Mouse (Mus musculus) MEL (cell line): Measurements from ENCODE around the gene Atf5. TPM values are rescaled to one million over a fixed set of nuclear protein-coding genes. Genes with fewer than 3 reads are reported as not detected.

ENCODE experiments used
- DNase-seq: peaks from one replicate; pipeline ENCODE4 v3.0.0; 2011; ENCODE audit warnings: low read depth, low spot score
- H3K27ac ChIP-seq: 2 replicates; pipeline ENCODE4 v1.5.1; 2012; ENCODE audit warnings: low read depth, mild to moderate bottlenecking, control low read depth, low read length, moderate library complexity; ENCODE audit not compliant: control insufficient read depth
- H3K27me3 ChIP-seq, 2 experiments: fragments of 150-350 bp in 1 of 2; sonication (generic) in 1 of 2; 2 replicates each; pipeline ENCODE4 v1.6.1; 2012; ENCODE audit warnings: low read length in 2 of 2, mild to moderate bottlenecking in 2 of 2, improper control_type of control experiment in 1 of 2, moderate library complexity in 1 of 2; ENCODE audit not compliant: insufficient read depth in 2 of 2, control insufficient read depth in 1 of 2
- H3K36me3 ChIP-seq, 2 experiments: 2 replicates each; pipeline ENCODE4 v1.6.1; 2012 to 2014; ENCODE audit warnings: low read length in 2 of 2, improper control_type of control experiment in 1 of 2, inconsistent platforms in 1 of 2, mild to moderate bottlenecking in 1 of 2; ENCODE audit not compliant: insufficient read depth in 2 of 2, control insufficient read depth in 1 of 2
- H3K4me1 ChIP-seq, 2 experiments: fragments of 150-350 bp in 1 of 2; sonication (generic) in 1 of 2; 2 replicates each; pipeline ENCODE4 v1.6.1; 2012; ENCODE audit warnings: low read length in 2 of 2, improper control_type of control experiment in 1 of 2, mild to moderate bottlenecking in 1 of 2; ENCODE audit not compliant: insufficient read depth in 2 of 2, control insufficient read depth in 1 of 2
- H3K4me3 ChIP-seq, 2 experiments: fragments of 150-350 bp in 1 of 2; sonication (generic) in 1 of 2; 2 replicates each; pipeline ENCODE4 v1.5.1; 2012; ENCODE audit warnings: low read depth in 2 of 2, low read length in 2 of 2, mild to moderate bottlenecking in 2 of 2, moderate library complexity in 2 of 2, control low read depth in 1 of 2, improper control_type of control experiment in 1 of 2; ENCODE audit not compliant: control insufficient read depth in 1 of 2, insufficient read depth in 1 of 2
- H3K79me2 ChIP-seq: 2 replicates; pipeline ENCODE4 v1.6.1; 2012; ENCODE audit warnings: mild to moderate bottlenecking, low read length, moderate library complexity; ENCODE audit not compliant: control insufficient read depth, poor library complexity, insufficient read depth
- H3K9ac ChIP-seq: 2 replicates; pipeline ENCODE4 v1.6.1; 2012; ENCODE audit warnings: low read depth, mild to moderate bottlenecking, control low read depth, low read length, moderate library complexity; ENCODE audit not compliant: control insufficient read depth, poor library complexity, severe bottlenecking
- H3K9me3 ChIP-seq: fragments of 150-350 bp; sonication (generic); replicated peaks from 2 replicates; pipeline ENCODE4 v1.6.1; 2012; ENCODE audit warnings: mild to moderate bottlenecking, low read length, improper control_type of control experiment, moderate library complexity; ENCODE audit not compliant: insufficient read depth
- BHLHE40 ChIP-seq: IDR thresholded peaks from 2 replicates; pipeline ENCODE4 v1.6.1; 2012; ENCODE audit warnings: low read depth, mild to moderate bottlenecking, inconsistent platforms, low read length, improper control_type of control experiment, borderline replicate concordance
- CTCF ChIP-seq, 3 experiments: IDR thresholded peaks in 2 of 3; conservative IDR thresholded peaks in 1 of 3; 2 replicates each; pipeline ENCODE4 v1.5.1; 2011 to 2012; ENCODE audit warnings: low read length in 3 of 3, low read depth in 2 of 3, mild to moderate bottlenecking in 2 of 3, improper control_type of control experiment in 1 of 3, inconsistent platforms in 1 of 3, mixed read lengths in 1 of 3, moderate library complexity in 1 of 3; ENCODE audit not compliant: control insufficient read depth in 1 of 3, insufficient read depth in 1 of 3, poor library complexity in 1 of 3, severe bottlenecking in 1 of 3
- E2F4 ChIP-seq: IDR thresholded peaks from 2 replicates; pipeline ENCODE4 v1.6.1; 2011; ENCODE audit warnings: low read depth, low read length, improper control_type of control experiment, borderline replicate concordance
- EP300 ChIP-seq, 2 experiments: IDR thresholded peaks; 2 replicates each; pipeline ENCODE4 v1.6.1; 2011; ENCODE audit warnings: improper control_type of control experiment in 2 of 2, low read length in 2 of 2, low read depth in 1 of 2, mild to moderate bottlenecking in 1 of 2
- GABPA ChIP-seq: IDR thresholded peaks from 2 replicates; pipeline ENCODE4 v1.6.1; 2012; ENCODE audit warnings: low read depth, mild to moderate bottlenecking, inconsistent platforms, low read length, improper control_type of control experiment, moderate library complexity
- GATA1 ChIP-seq: IDR thresholded peaks from 2 replicates; pipeline ENCODE4 v1.6.1; 2011; ENCODE audit warnings: low read depth, low read length, improper control_type of control experiment
- JUND ChIP-seq: IDR thresholded peaks from 2 replicates; pipeline ENCODE4 v1.6.1; 2011; ENCODE audit warnings: low read depth, mild to moderate bottlenecking, improper control_type of control experiment, low read length
- KAT2A ChIP-seq: conservative IDR thresholded peaks from 2 replicates; pipeline ENCODE4 v1.6.1; 2012; ENCODE audit warnings: low read depth, low read length, improper control_type of control experiment, inconsistent platforms
- MAX ChIP-seq: IDR thresholded peaks from 2 replicates; pipeline ENCODE4 v1.6.1; 2011; ENCODE audit warnings: low read length, improper control_type of control experiment
- MAZ ChIP-seq: IDR thresholded peaks from 2 replicates; pipeline ENCODE4 v1.6.1; 2012; ENCODE audit warnings: low read depth, mild to moderate bottlenecking, inconsistent platforms, low read length, improper control_type of control experiment
- MEF2A ChIP-seq: IDR thresholded peaks from 2 replicates; pipeline ENCODE4 v1.6.1; 2014; ENCODE audit warnings: low read depth, mild to moderate bottlenecking, inconsistent platforms, low read length, improper control_type of control experiment; ENCODE audit not compliant: poor library complexity, insufficient replicate concordance, severe bottlenecking; ENCODE audit errors: extremely low read depth
- MXI1 ChIP-seq: IDR thresholded peaks from 2 replicates; pipeline ENCODE4 v1.6.1; 2011; ENCODE audit warnings: mild to moderate bottlenecking, low read depth, low read length, improper control_type of control experiment
- MYC ChIP-seq: IDR thresholded peaks from 2 replicates; pipeline ENCODE4 v1.6.1; 2011; ENCODE audit warnings: low read depth, mild to moderate bottlenecking, low read length, improper control_type of control experiment, moderate library complexity
- POLR2A ChIP-seq, 2 experiments: IDR thresholded peaks; 2 replicates each; pipeline ENCODE4 v1.6.1; 2011 to 2012; ENCODE audit warnings: low read length in 2 of 2, mild to moderate bottlenecking in 2 of 2, control low read depth in 1 of 2, improper control_type of control experiment in 1 of 2, low read depth in 1 of 2, moderate library complexity in 1 of 2; ENCODE audit not compliant: control insufficient read depth in 1 of 2, insufficient read depth in 1 of 2, poor library complexity in 1 of 2
- RAD21 ChIP-seq: IDR thresholded peaks from 2 replicates; pipeline ENCODE4 v1.6.1; 2011; ENCODE audit warnings: mild to moderate bottlenecking, low read depth, low read length, improper control_type of control experiment
- SIN3A ChIP-seq: IDR thresholded peaks from 2 replicates; pipeline ENCODE4 v1.6.1; 2012; ENCODE audit warnings: low read length, improper control_type of control experiment, inconsistent platforms
- SMC3 ChIP-seq: IDR thresholded peaks from 2 replicates; pipeline ENCODE4 v1.6.1; 2011; ENCODE audit warnings: low read depth, low read length, improper control_type of control experiment
- TBP ChIP-seq: IDR thresholded peaks from 2 replicates; pipeline ENCODE4 v1.8.0; 2011; ENCODE audit warnings: low read depth, low read length, improper control_type of control experiment
- UBTF ChIP-seq: IDR thresholded peaks from 2 replicates; pipeline ENCODE4 v1.6.1; 2012; ENCODE audit warnings: low read depth, mild to moderate bottlenecking, inconsistent platforms, low read length, improper control_type of control experiment, moderate library complexity, borderline replicate concordance; ENCODE audit not compliant: insufficient read depth
- USF1 ChIP-seq: IDR thresholded peaks from 2 replicates; pipeline ENCODE4 v1.6.1; 2014; ENCODE audit warnings: low read depth, mild to moderate bottlenecking, inconsistent platforms, low read length, improper control_type of control experiment, moderate library complexity
- USF2 ChIP-seq, 2 experiments: IDR thresholded peaks; 2 replicates each; pipeline ENCODE4 v1.6.1; 2011 to 2012; ENCODE audit warnings: improper control_type of control experiment in 2 of 2, low read length in 2 of 2, borderline replicate concordance in 1 of 2, inconsistent platforms in 1 of 2, low read depth in 1 of 2, mild to moderate bottlenecking in 1 of 2; ENCODE audit not compliant: insufficient read depth in 1 of 2
- ZC3H11A ChIP-seq: IDR thresholded peaks from 2 replicates; pipeline ENCODE4 v1.6.1; 2012; ENCODE audit warnings: low read depth, mild to moderate bottlenecking, inconsistent platforms, low read length, improper control_type of control experiment
- ZKSCAN1 ChIP-seq: IDR thresholded peaks from 2 replicates; pipeline ENCODE4 v1.6.1; 2012; ENCODE audit warnings: low read depth, mild to moderate bottlenecking, inconsistent platforms, low read length, improper control_type of control experiment, moderate library complexity
- polyA plus RNA-seq, 2 experiments: library from polyadenylated mRNA; stranded (reverse) in 1 of 2; unstranded in 1 of 2; fragments of >175 nt in 1 of 2; fragments of >200 nt in 1 of 2; gene quantifications; 2 replicates each; pipeline versions ENCODE4 v1.2.1 to v1.2.4; 2012; ENCODE audit warnings: low replicate concordance in 2 of 2, low read depth in 1 of 2; ENCODE audit not compliant: insufficient read length in 2 of 2, insufficient read depth in 1 of 2, missing spikeins in 1 of 2
- total RNA-seq: library from RNA; depleted of rRNA; stranded (reverse); fragments of 300-350 nt; gene quantifications from 2 replicates; pipeline ENCODE4 v1.2.3, GENCODE M21; 2012

Atf5 gene
- total and polyA plus RNA-seq, 3 experiments = 17.6 to 95.5 TPM; not detected in 1

DNA sequence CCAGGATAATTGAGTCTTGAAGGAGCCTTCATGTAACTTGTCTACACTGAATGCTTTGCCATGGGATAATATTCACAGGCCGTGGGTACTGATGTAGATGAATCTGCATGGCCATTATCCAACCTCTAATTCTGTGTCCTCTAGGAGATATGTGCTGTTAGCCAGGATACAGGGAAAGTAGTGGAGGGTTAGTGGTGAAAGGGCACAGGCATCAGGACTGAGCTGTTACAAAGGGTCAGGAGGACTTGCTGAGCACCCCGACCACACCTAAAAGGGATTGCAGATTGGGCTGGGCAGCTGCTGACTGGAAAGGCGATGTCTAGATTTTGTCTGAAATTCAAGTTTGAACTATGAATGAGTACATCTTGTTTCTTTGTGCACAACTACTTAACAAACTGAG lies 4.1 kb upstream of the Atf5 start:
- Histone ChIP-seq H3K36me3 (peaks cover 19 to 57% of the 10 kb centered on the region in 2 experiments), H3K27me3 (no peaks in the 10 kb centered on the region), H3K9ac (peak overlapping the region; percentile 97), H3K27ac (no peak overlapping the region), H3K4me3 (no peak overlapping the region), H3K4me1 (peaks cover 39 to 51% of the 10 kb centered on the region in 2 experiments), H3K79me2 (peaks cover 92% of the 10 kb centered on the region), H3K9me3 (no peaks in the 10 kb centered on the region)
- TF ChIP-seq UBTF (no peak), MEF2A (no peak), ZC3H11A (no peak), TBP (no peak), MAX (no peak), SMC3 (no peak), GATA1 (no peak), E2F4 (no peak), USF2 (IDR thresholded peaks at IDR 0.05; ENCODE audit: borderline replicate concordance in 1 of 2, insufficient read depth in 1 of 2, low read depth in 1 of 2, low read length in 2 of 2) (no peak), MYC (no peak), GABPA (no peak), RAD21 (no peak), POLR2A (IDR thresholded peaks at IDR 0.05; ENCODE audit: control insufficient read depth in 1 of 2, insufficient read depth in 1 of 2, low read depth in 1 of 2, low read length in 2 of 2, poor library complexity in 1 of 2) (no peak), BHLHE40 (no peak), SIN3A (no peak), JUND (no peak), USF1 (no peak), ZKSCAN1 (no peak), EP300 (IDR thresholded peaks at IDR 0.05; ENCODE audit: low read depth in 1 of 2, low read length in 2 of 2) (no peak), CTCF (IDR thresholded peaks at IDR 0.05 in 2 of 3, conservative IDR thresholded peaks at IDR 0.05 in 1 of 3; ENCODE audit: control insufficient read depth in 1 of 3, insufficient read depth in 1 of 3, low read depth in 2 of 3, low read length in 3 of 3, poor library complexity in 1 of 3, severe bottlenecking in 1 of 3) (no peak)
- no peak for DNase-seq

- H3K9me3 ChIP-seq = no peaks in the 10 kb centered on the region
- peaks cover 39 to 56% of the 10 kb centered on the region in 2 experiments for H3K4me1 ChIP-seq
- H3K36me3 ChIP-seq = peaks cover 19 to 61% of the 10 kb centered on the region in 2 experiments
- DNase-seq = no peak
- peak overlapping the region; percentile 87 to 94 for H3K4me3 ChIP-seq
- H3K27ac ChIP-seq = peak overlapping the region; percentile 94
- no peak for TF ChIP-seq MAZ
- peak; percentile 60; the same call in 1 of the 2 replicates for TF ChIP-seq MXI1
- TF ChIP-seq KAT2A = no peak
- peaks cover 92% of the 10 kb centered on the region for H3K79me2 ChIP-seq
- H3K9ac ChIP-seq = peak overlapping the region; percentile 97
- H3K27me3 ChIP-seq = no peaks in the 10 kb centered on the region
These were observed 3.4 kb upstream of the Atf5 start for GRCm38 (mm10) chr7:44819863-44820262.
